Mouse (Mus musculus) midbrain, embryonic 12.5 days (tissue): ENCODE data around the gene Olfr1410. TPM values are rescaled to one million over a fixed set of nuclear protein-coding genes. Genes with fewer than 3 reads are reported as not detected.

ENCODE experiments used
- ATAC-seq: fragments of 200-750 bp; cut with Nextera tagmentation; 2 replicates; pipeline ENCODE4 v1.8.0; 2017; ENCODE audit warnings: low read depth, moderate TSS enrichment, moderate library complexity; ENCODE audit not compliant: low FRiP score
- H3K27ac ChIP-seq: fragments of 300-500 bp; sonication (generic); replicated peaks from 2 replicates; pipeline ENCODE4 v1.5.1; 2016; ENCODE audit warnings: mild to moderate bottlenecking
- H3K27me3 ChIP-seq: fragments of 300-500 bp; sonication (generic); 2 replicates; pipeline ENCODE4 v1.6.1; 2016; ENCODE audit warnings: mild to moderate bottlenecking
- H3K36me3 ChIP-seq: fragments of 300-500 bp; sonication (generic); 2 replicates; pipeline ENCODE4 v1.6.1; 2016
- H3K4me1 ChIP-seq: fragments of 300-500 bp; sonication (generic); 2 replicates; pipeline ENCODE4 v1.6.1; 2016
- H3K4me2 ChIP-seq: fragments of 300-500 bp; sonication (generic); replicated peaks from 2 replicates; pipeline ENCODE4 v1.6.1; 2016; ENCODE audit warnings: mild to moderate bottlenecking, moderate library complexity
- H3K4me3 ChIP-seq: fragments of 300-500 bp; sonication (generic); 2 replicates; pipeline ENCODE4 v1.5.1; 2016; ENCODE audit warnings: mild to moderate bottlenecking
- H3K9ac ChIP-seq: fragments of 300-500 bp; sonication (generic); replicated peaks from 2 replicates; pipeline ENCODE4 v1.6.1; 2016; ENCODE audit warnings: mild to moderate bottlenecking, moderate library complexity
- H3K9me3 ChIP-seq: fragments of 300-500 bp; sonication (generic); 2 replicates; pipeline ENCODE4 v1.6.1; 2016; ENCODE audit warnings: mild to moderate bottlenecking
- WGBS: fragments of 180-500 bp; shearing (Covaris S2); methylation state at CpG from one replicate; pipeline ENCODE4 v1.1.7; 2016; 5-methylcytosine and 5-hydroxymethylcytosine counted together
- polyA plus RNA-seq: library from polyadenylated mRNA; unstranded; fragments of >200 nt; fragmentation: Nextera tagmentation; extraction: Ambion mirVana; gene quantifications from 2 replicates; pipeline ENCODE4 v1.2.1, GENCODE M21; 2016

Olfr1410 gene
- polyA plus RNA-seq: not detected in 2 replicates

- H3K27me3 ChIP-seq: 0 out of 2 replicates have a peak, but pooled peaks cover 4% of the 10 kb centered on the region
These were observed at the start of gene Olfr1410 for GRCm38 (mm10) chr1:92605482-92605881. Gene Olfr1410, plus strand, starts transcription at chr1:92605782.

GRCm38 (mm10) chr1:92571022-92571421 lies 34.6 kb upstream of the Olfr1410 start, which contains the start of gene Olfr1413:
Gene Olfr1413, plus strand, starts transcription at chr1:92571322.
- H3K4me2 ChIP-seq: no peak within 1 kb of the TSS
- H3K36me3 ChIP-seq: no peaks in the 10 kb centered on the region
- 81% methylated on average over 3 of the region's 3 CpGs for WGBS
- H3K9me3 ChIP-seq: no peaks in the 10 kb centered on the region
- H3K4me1 ChIP-seq: no peaks in the 10 kb centered on the region
- no peaks in the 10 kb centered on the region for H3K27me3 ChIP-seq
- no peak for ATAC-seq
- H3K4me3 ChIP-seq: no peak within 1 kb of the TSS
- no peak within 1 kb of the TSS for H3K9ac ChIP-seq
- H3K27ac ChIP-seq: no peak within 1 kb of the TSS

More at GRCm38 (mm10) chr1:92605482-92605881, at the start of gene Olfr1410:
- Histone ChIP-seq H3K4me3 (no peak within 1 kb of the TSS), H3K4me2 (no peak within 1 kb of the TSS), H3K27ac (no peak within 1 kb of the TSS), H3K9me3 (no peaks in the 10 kb centered on the region), H3K9ac (no peak within 1 kb of the TSS), H3K4me1 (no peaks in the 10 kb centered on the region), H3K36me3 (no peaks in the 10 kb centered on the region)
- WGBS: 80% methylated on average over 1 of the region's 1 CpGs
- no peak for ATAC-seq

- Histone ChIP-seq H3K27ac (no peak within 1 kb of the TSS), H3K36me3 (no peaks in the 10 kb centered on the region), H3K9ac (no peak within 1 kb of the TSS), H3K4me3 (no peak within 1 kb of the TSS), H3K4me2 (no peak within 1 kb of the TSS), H3K4me1 (no peaks in the 10 kb centered on the region), H3K27me3 (no peaks in the 10 kb centered on the region), H3K9me3 (no peaks in the 10 kb centered on the region)
- no peak for ATAC-seq
- 78% methylated on average over 2 of the region's 2 CpGs for WGBS
These were observed 20.1 kb upstream of the Olfr1410 start, which contains the start of gene Olfr1412 for GRCm38 (mm10) chr1:92585479-92585878. Gene Olfr1412, plus strand, starts transcription at chr1:92585779.

GRCm38 (mm10) chr1:92594111-92594510 lies 11.5 kb upstream of the Olfr1410 start, which contains the start of gene Olfr1411:
Gene Olfr1411, plus strand, starts transcription at chr1:92594411.
- Histone ChIP-seq H3K4me3 (no peak within 1 kb of the TSS), H3K4me2 (no peak within 1 kb of the TSS), H3K9me3 (no peaks in the 10 kb centered on the region), H3K9ac (no peak within 1 kb of the TSS), H3K36me3 (no peaks in the 10 kb centered on the region), H3K27me3 (no peaks in the 10 kb centered on the region), H3K27ac (no peak within 1 kb of the TSS), H3K4me1 (no peaks in the 10 kb centered on the region)
- no peak for ATAC-seq

GRCm38 (mm10) chr1:92596019-92596418 lies 9.6 kb upstream of the Olfr1410 start:
- H3K36me3 ChIP-seq: no peaks in the 10 kb centered on the region

GRCm38 (mm10) chr1:92607711-92608110 lies 2.1 kb downstream of the Olfr1410 start:
- H3K9ac ChIP-seq: no peak overlapping the region
- H3K4me3 ChIP-seq: no peak overlapping the region
- WGBS: 78% methylated on average over 4 of the region's 4 CpGs
- no peak overlapping the region for H3K27ac ChIP-seq
- H3K27me3 ChIP-seq: peaks cover 11% of the 10 kb centered on the region; the same call in 1 of the 2 replicates
- no peak for ATAC-seq
- H3K4me1 ChIP-seq: no peaks in the 10 kb centered on the region
- no peaks in the 10 kb centered on the region for H3K9me3 ChIP-seq
- H3K4me2 ChIP-seq: no peak overlapping the region
- H3K36me3 ChIP-seq: no peaks in the 10 kb centered on the region

More at GRCm38 (mm10) chr1:92596019-92596418, 9.6 kb upstream of the Olfr1410 start:
- 79% methylated on average over 3 of the region's 3 CpGs for WGBS
- no peaks in the 10 kb centered on the region for H3K4me1 ChIP-seq
- H3K9me3 ChIP-seq: no peaks in the 10 kb centered on the region
- H3K4me2 ChIP-seq: no peak overlapping the region
- ATAC-seq: no peak
- H3K27me3 ChIP-seq: no peaks in the 10 kb centered on the region
- H3K27ac ChIP-seq: no peak overlapping the region
- H3K9ac ChIP-seq: no peak overlapping the region
- no peak overlapping the region for H3K4me3 ChIP-seq

- Histone ChIP-seq H3K36me3 (no peaks in the 10 kb centered on the region), H3K4me1 (no peaks in the 10 kb centered on the region), H3K27ac (no peak overlapping the region), H3K4me3 (no peak overlapping the region), H3K9me3 (no peaks in the 10 kb centered on the region), H3K4me2 (no peak overlapping the region), H3K9ac (no peak overlapping the region), H3K27me3 (peaks cover 11% of the 10 kb centered on the region; the same call in 1 of the 2 replicates)
- WGBS: 9% methylated on average over 5 of the region's 5 CpGs
- ATAC-seq: no peak
These were observed 5.4 kb downstream of the Olfr1410 start for GRCm38 (mm10) chr1:92611008-92611407.

GRCm38 (mm10) chr1:92613175-92613574 lies 7.6 kb downstream of the Olfr1410 start:
- peak; percentile 49; the same call in 1 of the 2 replicates for ATAC-seq
- Histone ChIP-seq H3K4me1 (no peaks in the 10 kb centered on the region), H3K27ac (no peak overlapping the region), H3K4me2 (no peak overlapping the region), H3K9me3 (no peaks in the 10 kb centered on the region), H3K4me3 (no peak overlapping the region), H3K9ac (no peak overlapping the region), H3K27me3 (peaks cover 11% of the 10 kb centered on the region; the same call in 1 of the 2 replicates), H3K36me3 (no peaks in the 10 kb centered on the region)
- WGBS: 39% methylated on average over 4 of the region's 4 CpGs

GRCm38 (mm10) chr1:92614516-92614915 lies 8.9 kb downstream of the Olfr1410 start:
- H3K4me2 ChIP-seq: no peak overlapping the region
- H3K27ac ChIP-seq: no peak overlapping the region
- no peak overlapping the region for H3K9ac ChIP-seq
- 8% methylated on average over 1 of the region's 1 CpGs for WGBS
- no peaks in the 10 kb centered on the region for H3K4me1 ChIP-seq
- H3K9me3 ChIP-seq: no peaks in the 10 kb centered on the region
- H3K4me3 ChIP-seq: no peak overlapping the region
- H3K27me3 ChIP-seq: peaks cover 11% of the 10 kb centered on the region; the same call in 1 of the 2 replicates
- no peak for ATAC-seq
- no peaks in the 10 kb centered on the region for H3K36me3 ChIP-seq

- H3K36me3 ChIP-seq: no peaks in the 10 kb centered on the region
- WGBS: 80% methylated on average over 1 of the region's 1 CpGs
These were observed 10.5 kb downstream of the Olfr1410 start for GRCm38 (mm10) chr1:92616046-92616445.

GRCm38 (mm10) chr1:92617488-92617887 lies 11.9 kb downstream of the Olfr1410 start, which contains the start of gene Olfr12:
Gene Olfr12, plus strand, starts transcription at chr1:92617788.
- H3K36me3 ChIP-seq: no peaks in the 10 kb centered on the region
- no peak for ATAC-seq
- H3K4me3 ChIP-seq: no peak within 1 kb of the TSS
- WGBS: 74% methylated on average over 2 of the region's 2 CpGs
- no peak within 1 kb of the TSS for H3K4me2 ChIP-seq
- H3K9me3 ChIP-seq: no peaks in the 10 kb centered on the region
- H3K27ac ChIP-seq: no peak within 1 kb of the TSS
- H3K27me3 ChIP-seq: no peaks in the 10 kb centered on the region
- no peak within 1 kb of the TSS for H3K9ac ChIP-seq
- H3K4me1 ChIP-seq: no peaks in the 10 kb centered on the region

More at GRCm38 (mm10) chr1:92616046-92616445, 10.5 kb downstream of the Olfr1410 start:
- no peak overlapping the region for H3K27ac ChIP-seq
- no peak for ATAC-seq
- H3K4me2 ChIP-seq: no peak overlapping the region
- H3K9me3 ChIP-seq: no peaks in the 10 kb centered on the region
- no peak overlapping the region for H3K4me3 ChIP-seq
- no peaks in the 10 kb centered on the region for H3K4me1 ChIP-seq
- H3K27me3 ChIP-seq: peaks cover 5% of the 10 kb centered on the region; the same call in 1 of the 2 replicates
- H3K9ac ChIP-seq: no peak overlapping the region

- Histone ChIP-seq H3K4me1 (no peaks in the 10 kb centered on the region), H3K4me2 (no peak overlapping the region), H3K9me3 (no peaks in the 10 kb centered on the region), H3K36me3 (no peaks in the 10 kb centered on the region), H3K27me3 (no peaks in the 10 kb centered on the region), H3K4me3 (no peak overlapping the region), H3K9ac (no peak overlapping the region), H3K27ac (no peak overlapping the region)
- WGBS: 65% methylated on average over 4 of the region's 4 CpGs
- ATAC-seq: no peak
These were observed 12.8 kb downstream of the Olfr1410 start for GRCm38 (mm10) chr1:92618360-92618759.

GRCm38 (mm10) chr1:92628227-92628626 lies 22.6 kb downstream of the Olfr1410 start:
- no peaks in the 10 kb centered on the region for H3K4me1 ChIP-seq
- H3K9me3 ChIP-seq: no peaks in the 10 kb centered on the region
- ATAC-seq: no peak
- H3K9ac ChIP-seq: no peak overlapping the region
- H3K27me3 ChIP-seq: no peaks in the 10 kb centered on the region
- no peak overlapping the region for H3K27ac ChIP-seq
- no peaks in the 10 kb centered on the region for H3K36me3 ChIP-seq
- 87% methylated on average over 4 of the region's 4 CpGs for WGBS
- no peak overlapping the region for H3K4me2 ChIP-seq
- H3K4me3 ChIP-seq: no peak overlapping the region
